Mouse (Mus musculus) adrenal gland, postnatal 25 days (tissue): ENCODE data around the gene Olfr531. TPM values are rescaled to one million over a fixed set of nuclear protein-coding genes. Genes with fewer than 3 reads are reported as not detected.

Experiments used
- DNase-seq: peaks from one replicate; pipeline ENCODE4 v3.0.0; 2021; ENCODE audit warnings: mixed read lengths
- long read RNA-seq: library from polyadenylated mRNA; stranded (forward); transcript quantifications from one replicate; pipeline ENCODE4 v2.0.0, GENCODE M21; 2021
- total RNA-seq: library from RNA; stranded (reverse); gene quantifications from 2 replicates; pipeline ENCODE4 v1.2.3, GENCODE M21; 2021

The Olfr531 gene
- total RNA-seq = not detected in 2 replicates
- long read RNA-seq = 0 reads

GRCm38 (mm10) chr7:140402818-140403217, at the start of gene Olfr531:
Gene Olfr531, minus strand, starts transcription at chr7:140402918.
- DNase-seq = no peak

GRCm38 (mm10) chr7:140443141-140443540, 40.4 kb upstream of the Olfr531 start:
- no peak for DNase-seq

DNA sequence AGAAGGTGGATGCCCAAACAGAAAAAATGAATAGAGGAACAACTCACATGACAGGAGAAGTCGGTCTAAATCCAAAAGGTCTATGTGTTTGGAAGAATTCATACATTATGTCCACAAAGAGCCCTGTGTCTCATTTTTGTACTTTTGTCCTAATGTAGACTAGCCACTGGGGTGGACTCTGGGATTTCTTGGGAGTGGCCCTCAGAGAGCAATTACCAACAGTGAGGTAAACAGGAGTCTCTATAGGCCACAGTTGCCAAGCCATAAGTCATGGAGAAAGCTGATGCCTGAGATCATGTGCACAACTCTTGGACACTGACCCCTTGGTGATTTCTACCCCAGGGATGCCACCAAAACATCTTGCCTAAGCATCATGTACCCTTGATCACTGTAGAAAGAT, 18.8 kb upstream of the Olfr531 start, which contains the start of gene Olfr532:
Gene Olfr532 (minus strand): TSS at position 101 of the 400 bp plus-strand sequence.
- DNase-seq = no peak

- no peak for DNase-seq
Observed at GRCm38 (mm10) chr7:140376911-140377310, 25.8 kb downstream of the Olfr531 start.

DNA sequence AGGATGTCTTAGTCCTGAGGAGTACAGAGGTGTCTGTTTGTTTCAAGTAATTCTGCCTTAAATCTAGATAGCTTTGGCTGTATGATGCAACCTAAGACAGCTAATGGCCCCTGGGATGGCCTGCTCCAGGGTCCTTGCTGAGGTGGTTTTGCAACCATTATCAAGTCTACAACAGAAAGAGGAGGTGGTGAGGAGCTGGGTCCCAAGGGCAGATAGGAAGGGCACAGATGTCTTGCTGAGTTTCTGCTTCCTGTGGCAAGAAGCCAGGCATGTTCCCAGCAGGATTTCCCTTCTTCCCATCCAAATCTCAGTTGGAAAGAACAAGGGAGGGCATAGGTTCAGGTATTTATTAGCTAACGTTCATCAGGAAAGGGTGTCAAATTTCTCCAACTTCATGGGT, 26.5 kb downstream of the Olfr531 start, which contains the start of gene Olfr530:
Gene Olfr530 (minus strand): TSS at position 101 of the 400 bp plus-strand sequence.
- no peak for DNase-seq

DNA sequence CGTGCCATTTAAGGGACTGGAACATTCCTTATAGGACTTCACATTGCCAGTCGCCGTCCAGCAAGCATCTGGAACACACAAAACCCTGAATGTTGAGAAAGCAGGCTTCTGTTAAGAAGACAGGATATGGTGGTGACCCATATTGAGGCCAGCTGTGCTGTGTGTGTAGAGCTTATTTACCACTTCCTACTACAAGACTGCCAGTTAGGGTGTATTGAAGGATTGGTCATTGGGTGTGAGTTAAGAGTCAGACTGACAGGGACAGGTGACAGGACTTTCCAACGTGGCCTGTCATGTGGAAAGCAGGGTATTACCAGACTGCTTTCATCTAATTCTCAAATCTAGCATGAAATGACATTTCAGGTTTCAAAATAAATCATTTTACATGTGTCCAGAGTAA, 28.4 kb downstream of the Olfr531 start:
- no peak for DNase-seq

- no peak for DNase-seq
Observed at GRCm38 (mm10) chr7:140361571-140361970, 41.1 kb downstream of the Olfr531 start, which contains the start of gene Olfr60. Gene Olfr60, minus strand, starts transcription at chr7:140361671.

Other genes with a start within 250 kb of the Olfr531 start
- gene Sprn, start 248.0 kb downstream of the Olfr531 start, total RNA-seq = 0.76 and 0.79 TPM in 2 replicates
- not detected in 2 replicates for gene Olfr522, start 238.2 kb downstream of the Olfr531 start, total RNA-seq
- gene Olfr523, start 229.7 kb downstream of the Olfr531 start, total RNA-seq = not detected in 2 replicates
- gene Olfr524, start 197.0 kb downstream of the Olfr531 start, total RNA-seq = not detected in 2 replicates
- not detected in 2 replicates for gene Cd163l1, start 184.7 kb downstream of the Olfr531 start, total RNA-seq
- not detected in 2 replicates for gene 5830411N06Rik, start 155.6 kb downstream of the Olfr531 start, total RNA-seq
- not detected in 2 replicates for gene Olfr525, start 82.1 kb downstream of the Olfr531 start, total RNA-seq
- gene Olfr527, start 68.9 kb downstream of the Olfr531 start, total RNA-seq = not detected in 2 replicates
- gene Olfr60, start 41.2 kb downstream of the Olfr531 start, total RNA-seq = not detected in 2 replicates
- not detected in 2 replicates for gene Olfr530, start 26.6 kb downstream of the Olfr531 start, total RNA-seq
- not detected in 2 replicates for gene Olfr532, start 18.7 kb upstream of the Olfr531 start, total RNA-seq
- not detected in 2 replicates for gene Olfr533, start 60.5 kb upstream of the Olfr531 start, total RNA-seq
- not detected in 2 replicates for gene Olfr535, start 81.3 kb upstream of the Olfr531 start, total RNA-seq
- not detected in 2 replicates for gene Olfr536, start 104.5 kb upstream of the Olfr531 start, total RNA-seq
- gene Olfr538, start 165.0 kb upstream of the Olfr531 start, total RNA-seq = not detected in 2 replicates
- not detected in 2 replicates for gene Olfr46, start 198.4 kb upstream of the Olfr531 start, total RNA-seq
- not detected in 2 replicates for gene Olfr61, start 226.1 kb upstream of the Olfr531 start, total RNA-seq
- not detected in 2 replicates for gene Olfr53, start 243.5 kb upstream of the Olfr531 start, total RNA-seq